8 mouse cellular contexts compared by ENCODE assay signal in genomic region chr1:59480821-59481455, GRCm38 (mm10). TPM values are rescaled to one million over a fixed set of nuclear protein-coding genes. Genes with fewer than 3 reads are reported as not detected.
DNase-seq lines count a peak whose midpoint lies in the region; ATAC-seq and TF ChIP-seq lines count a peak whose summit lies in the region.

No protein-coding gene starts in this region.

- H3K27ac ChIP-seq in left cerebral cortex, adult 2 months, result peak overlapping the region; percentile 50; the same call in 1 of the 2 replicates
- no peak overlapping the region for H3K27ac ChIP-seq in cortical plate, adult 2 months (ENCODE audit: insufficient read depth, low read length)
- peak overlapping the region; percentile 80; the same call in 1 of the 2 replicates for H3K27ac ChIP-seq in hindbrain, embryonic 13.5 days
- H3K27ac ChIP-seq in liver, embryonic 11.5 days (ENCODE audit: low read depth, low read length), result peak overlapping the region; percentile 76
- peak overlapping the region; percentile 94 for H3K27ac ChIP-seq in stomach, embryonic 14.5 days (ENCODE audit: low read length)

- no peak for ATAC-seq in hindbrain, embryonic 13.5 days (ENCODE audit: low FRiP score)
- ATAC-seq in liver, embryonic 11.5 days (replicated peaks; ENCODE audit: low FRiP score), result no peak
- ATAC-seq in stomach, embryonic 14.5 days (ENCODE audit: insufficient number of reproducible peaks, insufficient read depth, low FRiP score, low read depth), result no peak

- H3K9me3 ChIP-seq in hindbrain, embryonic 13.5 days, result no peaks in the 10 kb centered on the region
- no peaks in the 10 kb centered on the region for H3K9me3 ChIP-seq in liver, embryonic 11.5 days (ENCODE audit: control insufficient read depth, low read length)
- no peaks in the 10 kb centered on the region for H3K9me3 ChIP-seq in stomach, embryonic 14.5 days (ENCODE audit: control insufficient read depth, low read depth, low read length)

- no peak for DNase-seq in left cerebral cortex, adult 2 months (ENCODE audit: extremely low spot score in 1 of 2, low spot score in 2 of 2)
- no peak for DNase-seq in left cerebral cortex, adult 18-20 months (ENCODE audit: low spot score in 2 of 2)
- DNase-seq in liver, embryonic 11.5 days (ENCODE audit: low spot score), result no peak
- no peak for DNase-seq in cerebellum, postnatal 14 days
- DNase-seq in left cerebral cortex, adult 9 months (ENCODE audit: low spot score in 2 of 2), result no peak

- H3K27me3 ChIP-seq in hindbrain, embryonic 13.5 days, result peaks cover 29% of the 10 kb centered on the region
- H3K27me3 ChIP-seq in liver, embryonic 11.5 days (replicated peaks; ENCODE audit: control insufficient read depth, insufficient read depth, low read length), result peaks cover 12% of the 10 kb centered on the region
- no peaks in the 10 kb centered on the region for H3K27me3 ChIP-seq in stomach, embryonic 14.5 days (ENCODE audit: control insufficient read depth, insufficient read depth, low read length)

- intact Hi-C loops in left cerebral cortex, adult 2 months (cut with DNase I), result loop anchor here (5.0 kb wide), 1 partner anchor 141 kb away; no protein-coding TSS in a partner anchor

- H3K36me3 ChIP-seq in hindbrain, embryonic 13.5 days, result no peaks in the 10 kb centered on the region
- H3K36me3 ChIP-seq in liver, embryonic 11.5 days (ENCODE audit: control insufficient read depth, insufficient read depth, low read length), result peaks cover 2% of the 10 kb centered on the region; the same call in 1 of the 2 replicates
- H3K36me3 ChIP-seq in stomach, embryonic 14.5 days (ENCODE audit: control insufficient read depth, insufficient read depth, low read length), result no peaks in the 10 kb centered on the region

- peak overlapping the region; percentile 60 for H3K4me3 ChIP-seq in left cerebral cortex, adult 2 months
- H3K4me3 ChIP-seq in cortical plate, adult 2 months (ENCODE audit: insufficient read depth, low read length), result peak overlapping the region; percentile 32; the same call in 1 of the 2 replicates
- H3K4me3 ChIP-seq in hindbrain, embryonic 13.5 days, result peak overlapping the region; percentile 65
- H3K4me3 ChIP-seq in liver, embryonic 11.5 days (ENCODE audit: low read depth, low read length), result peak overlapping the region; percentile 83
- peak overlapping the region; percentile 16 for H3K4me3 ChIP-seq in stomach, embryonic 14.5 days (ENCODE audit: low read depth, low read length)

- peak overlapping the region; percentile 46; the same call in 1 of the 2 replicates for H3K9ac ChIP-seq in hindbrain, embryonic 13.5 days
- H3K9ac ChIP-seq in liver, embryonic 11.5 days (ENCODE audit: low read depth, low read length), result peak overlapping the region; percentile 59
- H3K9ac ChIP-seq in stomach, embryonic 14.5 days (replicated peaks; ENCODE audit: low read depth, low read length), result peak overlapping the region; percentile 33; the same call in 1 of the 2 replicates

- under 1% methylated on average over 23 of the region's 23 CpGs for WGBS in hindbrain, embryonic 13.5 days
- WGBS in liver, embryonic 11.5 days, result 6% methylated on average over 23 of the region's 23 CpGs
- 1% methylated on average over 23 of the region's 23 CpGs for WGBS in stomach, embryonic 14.5 days

- no peak for TF ChIP-seq POLR2A in cortical plate, adult 2 months (IDR thresholded peaks at IDR 0.05; ENCODE audit: extremely low read depth, insufficient read depth, low read length)

- H3K4me1 ChIP-seq in cortical plate, adult 2 months (ENCODE audit: control insufficient read depth, insufficient read depth, low read length), result no peaks in the 10 kb centered on the region; the same call in 1 of the 2 replicates
- H3K4me1 ChIP-seq in hindbrain, embryonic 13.5 days (replicated peaks), result peaks cover 43% of the 10 kb centered on the region
- H3K4me1 ChIP-seq in liver, embryonic 11.5 days (replicated peaks; ENCODE audit: control insufficient read depth, insufficient read depth, low read length), result peaks cover 28% of the 10 kb centered on the region
- H3K4me1 ChIP-seq in stomach, embryonic 14.5 days (ENCODE audit: control insufficient read depth, insufficient read depth, low read length), result peaks cover 13% of the 10 kb centered on the region

- TF ChIP-seq CTCF in left cerebral cortex, adult 2 months (IDR thresholded peaks at IDR 0.05), result no peak
- TF ChIP-seq CTCF in cortical plate, adult 2 months (IDR thresholded peaks at IDR 0.05; ENCODE audit: extremely low read depth, insufficient read depth, low read length), result no peak

- peak overlapping the region; percentile 99 for H3K4me2 ChIP-seq in hindbrain, embryonic 13.5 days
- peak overlapping the region; percentile 98 for H3K4me2 ChIP-seq in liver, embryonic 11.5 days
- H3K4me2 ChIP-seq in stomach, embryonic 14.5 days (replicated peaks; ENCODE audit: low read depth, low read length), result peak overlapping the region; percentile 59

RNA-seq across cellular contexts. Expression of gene Fzd7, which starts 1.3 kb away (rescaled TPM):
- 1 to 10 TPM; 5.0 to 7.9 TPM for total RNA-seq in left cerebral cortex, adult 2 months (2021)
- total RNA-seq in left cerebral cortex, adult 18-20 months (2021), result 1 to 10 TPM; 7.3 to 8.1 TPM
- polyA plus RNA-seq in cortical plate, adult 2 months (2012; rRNA removed), result 3.2 and 3.3 TPM in 2 replicates
- polyA plus RNA-seq in hindbrain, embryonic 13.5 days (2015; fragmentation: Nextera tagmentation; extraction: Ambion mirVana), result 3.3 and 3.6 TPM in 2 replicates
- polyA plus RNA-seq in liver, embryonic 11.5 days (2014; fragmentation: Nextera tagmentation; extraction: Ambion mirVana), result 7.5 and 7.7 TPM in 2 replicates
- polyA plus RNA-seq in stomach, embryonic 14.5 days (2014; fragmentation: Nextera tagmentation; extraction: Ambion mirVana), result 13.3 and 15.5 TPM in 2 replicates

RNA-seq across cellular contexts. Expression of gene Gm973, which starts 35.1 kb away (rescaled TPM):
- total RNA-seq in left cerebral cortex, adult 2 months (2021), result 10 to 100 TPM in 1 of 2 experiments, 1 to 10 TPM in 1; 9.1 to 14.9 TPM
- 10 to 100 TPM; 13.0 to 13.9 TPM for total RNA-seq in left cerebral cortex, adult 18-20 months (2021)
- polyA plus RNA-seq in cortical plate, adult 2 months (2012; rRNA removed), result 9.8 and 11.5 TPM in 2 replicates
- polyA plus RNA-seq in hindbrain, embryonic 13.5 days (2015; fragmentation: Nextera tagmentation; extraction: Ambion mirVana), result 7.9 and 8.6 TPM in 2 replicates
- 0.14 and 0.22 TPM in 2 replicates for polyA plus RNA-seq in liver, embryonic 11.5 days (2014; fragmentation: Nextera tagmentation; extraction: Ambion mirVana)
- 0.82 TPM in 1 of 2 replicates, not detected in the other for polyA plus RNA-seq in stomach, embryonic 14.5 days (2014; fragmentation: Nextera tagmentation; extraction: Ambion mirVana)

Comparison
In these comparisons a context has a peak if more than half of its experiments do, and no peak if none do; other contexts are left out.
1. H3K4me3 ChIP-seq: peak in every context shown above with its lines; median percentile 83 in liver, embryonic 11.5 days; 65 in hindbrain, embryonic 13.5 days; 60 in left cerebral cortex, adult 2 months; 32 in cortical plate, adult 2 months; 16 in stomach, embryonic 14.5 days.